Mouse (Mus musculus) layer of hippocampus, adult 18-20 months (tissue): ENCODE results near the gene Grap. TPM values are rescaled to one million over a fixed set of nuclear protein-coding genes. Genes with fewer than 3 reads are reported as not detected.

Source experiments
- DNase-seq, 2 experiments: peaks; one replicate each; pipeline ENCODE4 v3.0.0; 2022; ENCODE audit warnings: low spot score in 2 of 2
- total RNA-seq, 2 experiments: library from RNA; stranded (reverse); gene quantifications; 2 replicates each; pipeline ENCODE4 v1.2.3; 2021

Gene Grap
- total RNA-seq, 2 experiments from 2014 or later, result 3.8 to 4.5 TPM

DNA sequence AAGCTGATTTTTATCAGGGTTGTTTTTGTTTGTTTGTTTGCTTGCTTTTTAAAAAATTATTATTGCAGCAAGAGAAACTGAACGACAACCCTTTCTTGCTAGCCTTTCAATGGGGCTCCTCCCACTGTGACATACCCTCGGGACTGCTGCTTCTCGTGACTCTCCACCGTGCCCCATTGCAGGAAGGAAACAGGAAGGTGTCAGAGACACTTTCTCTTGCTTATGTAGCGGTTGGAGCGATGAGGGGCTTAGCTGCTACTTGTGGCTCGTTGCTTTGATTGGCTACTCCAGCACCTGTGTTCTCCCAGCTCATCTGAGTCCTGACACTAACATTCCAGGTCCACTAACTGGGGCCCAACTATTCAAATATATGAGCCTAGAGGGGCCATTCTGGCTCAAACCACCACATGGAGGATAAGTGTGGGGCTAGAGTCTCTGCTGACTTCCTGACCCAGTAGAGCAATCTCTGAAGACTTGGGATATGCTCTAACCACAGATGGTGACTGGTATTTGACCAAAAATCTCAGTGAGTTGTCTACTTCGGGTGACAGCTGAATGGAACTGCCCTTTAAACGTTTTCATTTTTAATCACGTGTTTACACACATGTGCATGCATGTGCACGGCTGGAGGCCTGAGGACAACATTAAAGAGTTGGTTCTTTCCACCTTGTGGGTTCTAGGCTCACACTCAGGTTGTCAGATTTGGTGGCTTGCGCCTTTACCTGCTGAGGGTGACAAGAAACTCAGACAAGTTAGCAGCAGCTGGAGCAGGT lies 14.1 kb upstream of the Grap start:
- no peak for DNase-seq

DNA sequence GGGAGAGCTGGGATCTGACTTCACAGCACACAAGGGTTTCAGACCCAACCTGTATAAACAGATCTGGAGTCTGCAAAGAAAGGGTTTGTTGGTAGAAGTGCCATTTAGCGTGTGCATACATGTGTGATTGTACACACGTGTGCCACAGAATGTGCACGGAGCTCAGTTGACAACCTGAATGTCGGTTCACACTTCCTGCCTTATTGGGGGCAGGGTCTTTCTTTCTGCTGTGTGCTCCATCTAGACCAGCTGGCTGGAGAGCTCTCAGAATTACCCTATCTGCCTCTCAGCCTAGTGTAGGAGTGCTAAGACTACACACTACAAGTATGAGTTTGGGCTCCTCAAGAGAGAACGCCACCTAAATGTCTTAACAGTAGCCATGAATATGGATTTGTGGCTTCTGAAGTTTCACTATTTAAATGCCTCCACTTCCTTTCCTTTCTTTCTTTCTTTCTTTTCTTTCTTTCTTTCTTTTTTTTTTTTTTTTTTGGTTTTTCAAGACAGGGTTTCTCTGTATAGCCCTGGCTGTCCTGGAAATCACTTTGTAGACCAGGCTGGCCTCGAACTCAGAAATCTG lies 13.4 kb upstream of the Grap start:
- DNase-seq, result no peak

- peak in 1 of 2 experiments; percentile 59 for DNase-seq
Observed at GRCm38 (mm10) chr11:61640585-61640984, 12.5 kb upstream of the Grap start.

DNA sequence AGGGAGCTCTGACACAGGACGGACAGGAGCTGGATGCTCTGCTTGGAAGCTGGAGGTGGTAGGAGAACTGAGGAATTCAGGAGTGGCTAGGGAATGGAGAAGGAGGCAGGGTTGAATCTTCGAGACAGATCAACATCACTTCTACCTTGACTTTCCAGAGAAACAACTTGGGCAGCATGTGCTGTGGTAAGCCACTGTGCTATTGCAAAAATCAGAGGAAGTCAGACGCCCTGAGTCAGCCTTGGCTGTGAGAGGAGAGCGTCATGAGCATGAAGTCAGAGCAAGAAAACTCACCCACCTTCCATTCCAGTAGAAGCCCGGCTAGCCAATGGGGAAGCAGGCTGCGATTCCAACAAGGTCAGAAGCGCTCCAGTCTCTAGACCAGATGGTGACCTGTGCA lies 11.0 kb upstream of the Grap start:
- no peak for DNase-seq

GRCm38 (mm10) chr11:61643184-61643961 lies 9.7 kb upstream of the Grap start:
- no peak for DNase-seq

DNA sequence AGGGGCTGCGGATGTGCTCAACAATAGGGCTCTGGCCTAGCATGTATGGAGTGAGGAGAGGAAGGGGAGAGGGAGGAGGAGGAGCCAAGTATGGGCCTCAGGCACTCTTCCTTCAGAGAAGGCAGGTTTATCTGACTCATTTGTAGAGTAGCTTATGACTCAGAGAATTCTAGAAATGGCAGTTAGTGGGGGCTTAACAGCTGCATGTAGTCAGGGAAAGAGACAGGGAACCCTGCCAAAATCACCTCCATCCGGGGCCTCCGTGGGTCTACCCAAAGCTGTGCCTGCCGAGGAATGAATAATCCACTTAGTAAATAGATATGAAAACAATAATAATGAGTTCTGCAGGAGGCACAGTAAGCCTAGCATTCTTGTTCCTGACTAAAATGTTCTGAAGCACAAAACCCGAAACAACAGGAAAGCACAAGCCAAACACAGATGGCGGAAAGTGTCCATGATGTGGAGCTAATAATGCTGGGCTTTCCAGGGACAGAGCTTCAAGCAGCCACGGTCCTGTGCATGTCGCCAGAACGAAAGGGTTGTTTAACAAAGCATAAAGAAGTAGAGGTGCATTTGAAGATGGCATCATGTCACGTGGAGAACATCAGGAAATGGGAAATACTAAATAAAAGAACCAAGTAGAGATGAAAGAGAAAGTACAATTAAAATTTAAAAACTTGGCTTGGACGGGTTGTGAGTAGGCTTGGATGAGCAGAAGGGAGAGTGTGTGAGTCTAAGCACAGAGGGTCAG lies 8.3 kb upstream of the Grap start:
- DNase-seq, result peak; percentile 77 to 89

- no peak for DNase-seq
Observed at GRCm38 (mm10) chr11:61645357-61645857, 7.7 kb upstream of the Grap start.

DNA sequence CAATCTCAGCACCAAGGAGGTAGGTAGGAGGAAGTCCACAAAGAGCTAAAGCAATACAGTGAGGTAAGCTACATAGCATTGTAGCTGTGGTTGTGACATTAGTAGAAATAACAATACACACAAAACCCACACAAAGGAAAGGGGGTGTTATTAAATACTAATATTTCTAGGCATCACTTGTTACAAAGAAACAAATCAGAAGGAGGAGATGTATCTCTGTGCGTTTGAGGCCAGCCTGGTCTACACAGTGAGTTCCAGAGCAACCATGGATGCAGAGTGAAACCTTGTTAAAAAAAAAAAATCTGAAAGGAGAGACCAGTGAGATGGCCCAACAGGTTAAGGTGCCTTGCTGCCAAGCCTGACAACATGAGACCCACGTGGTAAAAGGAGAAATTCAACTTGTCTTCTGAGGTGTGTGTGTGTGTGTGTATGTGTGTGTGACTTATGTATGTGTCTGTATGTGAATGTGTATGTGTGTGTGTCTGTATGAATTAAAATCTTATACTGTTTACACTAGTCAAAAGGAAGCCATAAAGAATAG lies 6.5 kb upstream of the Grap start:
- no peak for DNase-seq

- no peak for DNase-seq
Observed at GRCm38 (mm10) chr11:61647110-61647910, 5.8 kb upstream of the Grap start.

GRCm38 (mm10) chr11:61647956-61648748 lies 4.9 kb upstream of the Grap start:
- DNase-seq, result no peak

GRCm38 (mm10) chr11:61648749-61649115 lies 4.3 kb upstream of the Grap start:
- DNase-seq, result peak; percentile 63 to 82

GRCm38 (mm10) chr11:61649163-61649580 lies 3.9 kb upstream of the Grap start:
- DNase-seq, result no peak

DNA sequence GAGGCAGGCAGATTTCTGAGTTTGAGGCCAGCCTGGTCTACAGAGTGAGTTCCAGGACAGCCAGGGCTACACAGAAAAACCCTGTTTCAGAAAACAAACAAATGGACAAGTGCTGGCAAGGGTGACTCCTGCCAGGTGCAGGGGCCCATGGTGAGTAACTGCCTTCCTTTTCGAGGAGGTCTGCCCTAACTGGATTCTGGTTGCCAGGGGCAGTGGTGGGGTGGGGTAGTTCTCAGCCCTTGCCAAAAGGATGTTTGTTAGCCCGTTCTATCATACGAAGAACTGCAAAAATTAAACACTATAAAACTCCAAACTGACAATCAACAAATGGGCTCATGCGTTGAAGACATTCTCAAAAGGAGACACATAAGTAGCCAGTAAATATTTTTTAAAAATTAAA lies 3.4 kb upstream of the Grap start:
- no peak for DNase-seq

- no peak for DNase-seq
Observed at GRCm38 (mm10) chr11:61650470-61651265, 2.4 kb upstream of the Grap start.

- DNase-seq, result no peak
Observed at GRCm38 (mm10) chr11:61652216-61652615, 849 bp upstream of the Grap start.

- DNase-seq, result no peak
Observed at GRCm38 (mm10) chr11:61653568-61653967, 503 bp downstream of the Grap start.

GRCm38 (mm10) chr11:61654786-61655311 lies 1.8 kb downstream of the Grap start:
- DNase-seq, result no peak

DNA sequence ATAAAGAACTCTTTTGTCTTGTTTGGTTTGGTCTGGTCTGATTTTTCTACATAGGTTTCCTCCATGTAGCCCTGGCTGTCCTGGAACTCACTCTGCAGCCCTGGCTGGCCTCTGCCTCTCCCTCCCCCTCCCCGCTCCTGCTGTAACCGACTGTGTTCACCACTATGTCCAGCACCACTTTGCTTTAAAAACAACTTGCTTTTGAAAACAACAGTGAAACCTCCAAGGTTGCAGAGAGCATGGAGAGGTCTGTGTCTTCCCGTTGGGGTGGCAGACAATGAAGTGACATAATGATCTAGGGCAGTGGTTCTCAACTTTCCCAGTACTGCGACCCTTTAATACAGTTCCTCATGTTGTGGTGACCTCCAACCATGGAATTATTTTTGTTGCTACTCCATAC lies 2.6 kb downstream of the Grap start:
- DNase-seq, result no peak
